In the genomic region with DNA sequence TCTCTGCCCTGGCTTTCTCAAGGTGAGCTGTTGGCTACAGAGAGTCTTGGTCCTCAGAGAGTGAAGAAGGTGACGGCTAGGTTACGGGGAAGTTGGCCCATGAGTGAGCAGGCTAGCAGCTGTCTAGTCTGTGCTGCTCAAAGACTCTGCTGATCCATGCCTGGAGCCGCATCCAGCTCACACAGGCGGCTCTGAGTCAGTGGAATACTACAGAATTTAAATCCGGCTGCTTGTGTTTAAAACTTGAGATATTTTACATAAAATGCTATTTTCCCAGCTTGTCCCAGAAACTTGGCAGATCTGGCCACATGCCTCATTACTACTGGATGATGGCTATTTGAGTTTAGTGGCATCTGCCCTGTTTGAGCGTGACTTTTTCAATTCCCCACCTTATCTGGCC, we compare ENCODE assay signal across 15 mouse cellular contexts. TPM values are rescaled to one million over a fixed set of nuclear protein-coding genes. Genes with fewer than 3 reads are reported as not detected.
DNase-seq lines count a peak whose midpoint lies in the region.
"Had no signal": no experiment of that assay in that cellular context is flagged by ENCODE, and none has a peak within 500 bp of the region (broad histone marks: within the 10 kb centered on the region; RNA-seq: fewer than 3 reads in every experiment).

No protein-coding gene starts in this region.

- DNase-seq in heart, adult 11 months, result peak; percentile 57
- no peak for DNase-seq in heart, postnatal 4 days
- peak; percentile 59 for DNase-seq in right cerebral cortex, adult 18-20 months
- DNase-seq in right cerebral cortex, postnatal 10 days (ENCODE audit: low spot score in 2 of 2), result no peak
- no peak for DNase-seq in urinary bladder, adult 18-20 months (ENCODE audit: low spot score in 2 of 2)
- DNase-seq: adrenal gland, adult 2 months; adrenal gland, postnatal 10 days; adrenal gland, postnatal 25 days; cerebellum, adult 11-12 months; cerebellum, adult 2 months; cerebellum, adult 9-10 months; cerebellum, postnatal 10 days; cerebellum, postnatal 25 days; forebrain, postnatal 0 days had no signal

RNA-seq across cellular contexts. Expression of a gene that starts 48.5 kb away (rescaled TPM):
- 10 to 100 TPM; 28.0 to 28.7 TPM for total RNA-seq in heart, postnatal 4 days (2021)

RNA-seq across cellular contexts. Expression of a gene that starts 49.4 kb away (rescaled TPM):
- 10 to 100 TPM; 20.4 to 22.1 TPM for total RNA-seq in heart, postnatal 4 days (2021)

RNA-seq across cellular contexts. Expression of a gene that starts 51.4 kb away (rescaled TPM):
- total RNA-seq in heart, postnatal 4 days (2021), result under 1 TPM in 1 of 2 experiments, not detected in 1; 0.19 TPM
- total RNA-seq: adrenal gland, adult 2 months; adrenal gland, postnatal 25 days; MEL had no signal

Comparison
In these comparisons a context has a peak if more than half of its experiments do, and no peak if none do; other contexts are left out.
1. DNase-seq: peak in heart, adult 11 months (single experiment) and right cerebral cortex, adult 18-20 months (single experiment); none in heart, postnatal 4 days (single experiment), right cerebral cortex, postnatal 10 days (0 of 2) and urinary bladder, adult 18-20 months (0 of 2).